Mouse (Mus musculus) CD4-positive, CD25-positive, alpha-beta regulatory T cell (primary cell): ENCODE measurements around the gene Tada2b. TPM values are rescaled to one million over a fixed set of nuclear protein-coding genes. Genes with fewer than 3 reads are reported as not detected.

Source experiments
- polyA plus RNA-seq: library from polyadenylated mRNA; unstranded; fragments of 100-300 nt; shearing (Covaris generic); gene quantifications from one replicate; pipeline ENCODE4 v1.2.1, GENCODE M21; 2017

The Tada2b gene
- 21.4 TPM for polyA plus RNA-seq

GRCm38 (mm10) chr5:36484171-36484990, at the start of gene Tada2b, which contains the start of gene Ccdc96:
Gene Tada2b, minus strand, starts transcription at chr5:36484285.
Gene Ccdc96, plus strand, starts transcription at chr5:36484588.

GRCm38 (mm10) chr5:36464709-36465661, 19.1 kb downstream of the Tada2b start, which contains the start of gene Grpel1:
Gene Grpel1, plus strand, starts transcription at chr5:36464998.

Other genes with a start within 250 kb of the Tada2b start
- 20.7 TPM for gene Sorcs2, start 86.1 kb downstream of the Tada2b start, polyA plus RNA-seq
- gene Grpel1, start 19.3 kb downstream of the Tada2b start, polyA plus RNA-seq, result 36.1 TPM
- 0.08 TPM for gene Ccdc96, start 303 bp upstream of the Tada2b start, polyA plus RNA-seq
- gene Tbc1d14, start 109.0 kb upstream of the Tada2b start, polyA plus RNA-seq, result 88.5 TPM
- gene D5Ertd579e, start 211.7 kb upstream of the Tada2b start, polyA plus RNA-seq, result 36.8 TPM